Mouse (Mus musculus): ENCODE measurements around the gene Slc6a21.
A peak's percentile ranks its signal among the peaks of the same experiment; 100 is the strongest.

GRCm38 (mm10) chr7:45300270-45300669 is 23.0 kb downstream of the Slc6a21 start:
- TF ChIP-seq CTCF (IDR thresholded peaks at IDR 0.05; ENCODE audit: insufficient read depth, low read length) (peak; percentile 81), POLR2A (IDR thresholded peaks at IDR 0.05; ENCODE audit: borderline replicate concordance, extremely low read depth, low read depth, low read length) (no peak)

Measured in lung, adult 2 months (tissue).